Mouse (Mus musculus): ENCODE measurements around the gene Thap2. TPM values are rescaled to one million over a fixed set of nuclear protein-coding genes. Genes with fewer than 3 reads are reported as not detected.
A peak's percentile ranks its signal among the peaks of the same experiment; 100 is the strongest.

Thap2 gene
- total and polyA plus RNA-seq, 3 experiments, result 8.4 to 25.7 (median 11.4) TPM

GRCm38 (mm10) chr10:115323295-115323694 lies 60.9 kb downstream of the Thap2 start:
- Histone ChIP-seq H3K27me3 (ENCODE audit: insufficient read depth, low read length) (peaks cover 18% of the 10 kb centered on the region), H3K4me1 (ENCODE audit: insufficient read depth, low read depth, low read length) (peaks cover 26% of the 10 kb centered on the region), H3K9me3 (replicated peaks) (no peaks in the 10 kb centered on the region), H3K36me3 (replicated peaks) (no peaks in the 10 kb centered on the region), H3K4me3 (ENCODE audit: low read depth, low read length) (no peak overlapping the region)
- DNase-seq (ENCODE audit: low spot score) (peak; percentile 23), ATAC-seq (ENCODE audit: extremely low read depth, insufficient number of reproducible peaks, low FRiP score, poor library complexity, severe bottlenecking) (no peak; the same call in 1 of the 2 replicates)
- no peak for TF ChIP-seq POLR2AphosphoS5 (IDR thresholded peaks at IDR 0.05; ENCODE audit: insufficient replicate concordance, low read depth, low read length)
- TF ChIP-seq CTCF (IDR thresholded peaks at IDR 0.05; ENCODE audit: low read depth, low read length), result peak; percentile 52
- no peak for TF ChIP-seq GATA1 (IDR thresholded peaks at IDR 0.05; ENCODE audit: borderline replicate concordance, low read length)

GRCm38 (mm10) chr10:115321317-115322035 lies 62.8 kb downstream of the Thap2 start:
- DNase-seq (ENCODE audit: low spot score), result no peak
- H3K4me3 ChIP-seq (ENCODE audit: low read depth, low read length), result no peak overlapping the region
- no peaks in the 10 kb centered on the region for H3K9me3 ChIP-seq (replicated peaks)
- no peak for ATAC-seq (ENCODE audit: extremely low read depth, insufficient number of reproducible peaks, low FRiP score, poor library complexity, severe bottlenecking)
- peaks cover 18% of the 10 kb centered on the region for H3K27me3 ChIP-seq (ENCODE audit: insufficient read depth, low read length)
- no peaks in the 10 kb centered on the region for H3K36me3 ChIP-seq (replicated peaks)
- TF ChIP-seq TAL1 (conservative IDR thresholded peaks at IDR 0.05; ENCODE audit: low read depth, low read length) (no peak), GATA1 (IDR thresholded peaks at IDR 0.05; ENCODE audit: borderline replicate concordance, low read length) (no peak), GATA2 (IDR thresholded peaks at IDR 0.05; ENCODE audit: borderline replicate concordance, low read depth, low read length) (no peak), CTCF (IDR thresholded peaks at IDR 0.05; ENCODE audit: low read depth, low read length) (no peak), POLR2AphosphoS5 (IDR thresholded peaks at IDR 0.05; ENCODE audit: insufficient replicate concordance, low read depth, low read length) (no peak)
- peaks cover 21% of the 10 kb centered on the region for H3K4me1 ChIP-seq (ENCODE audit: insufficient read depth, low read depth, low read length)

Other genes starting within 250 kb of the Thap2 start
- gene Tph2, start 199.4 kb downstream of the Thap2 start, total RNA-seq (2014; fragmentation: Nextera tagmentation), result not detected in 2 replicates
- gene Tph2, start 199.4 kb downstream of the Thap2 start, total RNA-seq (2017), result 0.06 and 0.11 TPM in 2 replicates
- not detected in 2 replicates for gene Tph2, start 199.4 kb downstream of the Thap2 start, polyA plus RNA-seq (2012)
- 92.4 and 105 TPM in 2 replicates for gene Tbc1d15, start 133.0 kb downstream of the Thap2 start, total RNA-seq (2014; fragmentation: Nextera tagmentation)
- 33.1 and 38.1 TPM in 2 replicates for gene Tbc1d15, start 133.0 kb downstream of the Thap2 start, total RNA-seq (2017)
- 2.1 and 2.8 TPM in 2 replicates for gene Tbc1d15, start 133.0 kb downstream of the Thap2 start, polyA plus RNA-seq (2012)
- gene Rab21, start 68.8 kb downstream of the Thap2 start, total RNA-seq (2014; fragmentation: Nextera tagmentation), result 71.5 and 96.7 TPM in 2 replicates
- 36.7 and 43.1 TPM in 2 replicates for gene Rab21, start 68.8 kb downstream of the Thap2 start, total RNA-seq (2017)
- gene Rab21, start 68.8 kb downstream of the Thap2 start, polyA plus RNA-seq (2012), result 23.5 and 36.5 TPM in 2 replicates
- gene Tmem19, start 21.9 kb downstream of the Thap2 start, total RNA-seq (2014; fragmentation: Nextera tagmentation), result 10.5 and 11.6 TPM in 2 replicates
- gene Tmem19, start 21.9 kb downstream of the Thap2 start, total RNA-seq (2017), result 16.2 and 17.9 TPM in 2 replicates
- 1.9 and 2.9 TPM in 2 replicates for gene Tmem19, start 21.9 kb downstream of the Thap2 start, polyA plus RNA-seq (2012)
- 120 and 133 TPM in 2 replicates for gene Zfc3h1, start 516 bp upstream of the Thap2 start, total RNA-seq (2014; fragmentation: Nextera tagmentation)
- 71.2 and 83.5 TPM in 2 replicates for gene Zfc3h1, start 516 bp upstream of the Thap2 start, total RNA-seq (2017)
- gene Zfc3h1, start 516 bp upstream of the Thap2 start, polyA plus RNA-seq (2012), result 9.7 and 10.1 TPM in 2 replicates
- gene A930009A15Rik, start 185.5 kb upstream of the Thap2 start, total RNA-seq (2014; fragmentation: Nextera tagmentation), result not detected in 2 replicates
- not detected in 2 replicates for gene A930009A15Rik, start 185.5 kb upstream of the Thap2 start, total RNA-seq (2017)
- gene A930009A15Rik, start 185.5 kb upstream of the Thap2 start, polyA plus RNA-seq (2012), result not detected in 2 replicates
- gene Lgr5, start 203.3 kb upstream of the Thap2 start, total RNA-seq (2014; fragmentation: Nextera tagmentation), result not detected in 2 replicates
- gene Lgr5, start 203.3 kb upstream of the Thap2 start, total RNA-seq (2017), result 0.11 and 0.17 TPM in 2 replicates
- gene Lgr5, start 203.3 kb upstream of the Thap2 start, polyA plus RNA-seq (2012), result 0.03 TPM in 1 of 2 replicates, not detected in the other